Mouse (Mus musculus) thymus, postnatal 4 days (tissue): Measurements from ENCODE around the gene Glis3.

Source experiments
- DNase-seq: peaks from one replicate; pipeline ENCODE4 v3.0.0; 2021

Gene Glis3

DNA sequence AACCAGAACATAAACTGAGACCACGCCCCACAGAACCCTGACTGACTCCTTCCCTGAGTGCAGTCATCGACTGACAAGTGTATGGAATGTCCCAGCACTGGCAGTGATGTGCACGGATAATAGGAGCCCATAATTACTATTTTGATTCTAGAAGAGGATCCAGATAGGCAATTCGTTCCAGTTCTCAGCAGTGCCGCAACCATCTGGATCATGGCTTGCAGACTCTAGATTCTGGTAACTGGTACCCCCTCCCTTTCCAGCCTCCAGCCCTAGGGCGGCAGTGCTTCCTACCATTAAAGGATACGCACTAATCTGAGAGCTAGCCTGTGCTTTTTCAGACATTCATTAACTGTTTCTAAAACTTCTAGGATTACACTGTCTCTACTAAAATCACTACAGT, 24.7 kb downstream of the Glis3 start:
- DNase-seq = no peak

GRCm38 (mm10) chr19:28650836-28651235, 29.0 kb downstream of the Glis3 start:
- no peak for DNase-seq

DNA sequence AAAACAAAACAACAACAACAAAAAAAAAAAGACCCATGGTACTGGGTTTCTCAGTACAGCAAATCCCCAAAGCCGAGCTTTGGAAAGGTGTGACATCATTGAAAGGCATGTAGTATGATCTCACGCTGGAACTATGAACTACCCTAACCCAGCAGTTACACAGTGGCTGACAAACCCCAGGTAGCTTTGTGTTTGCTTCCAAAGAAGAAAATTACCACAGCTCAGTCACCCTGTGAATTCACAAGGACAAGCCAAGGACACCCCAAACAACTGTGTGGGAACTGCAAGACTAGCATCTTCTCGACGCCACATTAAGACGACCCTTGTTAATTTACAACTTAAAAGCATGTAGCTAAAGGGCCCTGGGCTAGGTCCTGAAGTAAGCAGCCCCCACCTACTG, 30.4 kb downstream of the Glis3 start:
- no peak for DNase-seq

DNA sequence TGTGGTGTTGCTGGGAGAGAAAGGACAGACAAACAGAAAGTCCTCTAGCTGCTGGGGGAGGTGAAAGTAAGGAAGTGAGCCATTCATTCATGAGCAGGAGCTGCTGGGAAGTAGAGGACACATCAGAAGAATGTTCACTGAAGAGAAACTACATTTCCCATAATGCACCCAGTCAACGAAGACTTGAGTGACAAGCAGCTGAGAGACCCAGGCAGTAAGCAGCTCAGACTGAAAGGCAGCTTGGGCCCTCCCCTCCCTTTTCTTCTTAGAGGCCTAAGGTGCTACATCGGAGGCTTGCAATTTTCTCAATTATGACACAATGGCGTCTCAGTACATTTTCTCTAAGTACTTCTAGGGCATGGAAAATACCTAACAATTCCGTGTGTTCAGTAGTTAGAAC, 31.0 kb downstream of the Glis3 start:
- DNase-seq = no peak

GRCm38 (mm10) chr19:28647424-28647823, 32.5 kb downstream of the Glis3 start:
- DNase-seq = no peak

DNA sequence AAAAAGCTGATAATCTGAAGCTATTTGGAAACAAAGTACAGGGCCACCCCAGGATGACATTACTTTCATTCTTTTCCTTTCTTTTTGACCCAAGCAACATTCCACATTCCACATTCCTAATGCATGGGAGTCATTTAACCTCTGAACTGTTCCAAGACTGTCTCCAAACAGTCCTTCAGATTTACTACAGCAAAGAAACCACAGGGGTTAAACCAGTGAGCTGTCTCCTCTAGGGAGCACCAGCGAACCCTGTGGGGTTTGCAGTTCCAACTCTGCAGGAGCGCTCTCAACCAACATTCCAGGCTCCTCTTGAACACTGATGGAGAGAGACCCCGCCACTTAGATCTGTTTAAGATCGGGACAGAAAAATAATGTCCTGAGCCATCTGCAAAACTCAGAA, 33.6 kb downstream of the Glis3 start:
- no peak for DNase-seq

- DNase-seq = no peak
Observed at GRCm38 (mm10) chr19:28640861-28641381, 39.0 kb downstream of the Glis3 start.

DNA sequence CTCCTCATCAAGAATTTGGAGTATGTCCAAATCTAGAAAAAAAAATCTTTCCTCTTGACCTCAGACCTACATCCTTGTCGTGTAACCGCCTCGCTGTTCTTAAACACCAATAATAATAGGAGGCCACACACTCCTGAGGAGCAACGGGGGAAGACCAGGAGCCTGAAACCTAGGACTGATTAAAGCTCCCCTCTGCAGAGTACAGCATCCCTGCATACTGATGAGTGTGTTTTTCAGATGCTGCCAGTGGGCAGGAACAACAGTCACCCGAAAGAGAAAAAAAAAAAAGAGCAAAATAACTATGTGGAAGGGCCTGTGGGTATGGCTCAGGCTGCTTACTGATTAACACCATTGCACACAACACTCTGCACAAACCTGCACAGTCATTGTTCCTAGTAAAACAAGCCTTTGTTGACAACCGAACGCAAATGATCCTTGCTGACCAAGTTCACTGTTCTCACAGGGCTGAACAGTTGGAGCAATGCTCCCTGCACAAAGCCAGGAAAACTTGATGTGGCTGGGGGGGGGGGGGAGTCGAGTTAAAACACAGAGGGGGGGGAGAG, 43.8 kb downstream of the Glis3 start:
- DNase-seq = no peak

DNA sequence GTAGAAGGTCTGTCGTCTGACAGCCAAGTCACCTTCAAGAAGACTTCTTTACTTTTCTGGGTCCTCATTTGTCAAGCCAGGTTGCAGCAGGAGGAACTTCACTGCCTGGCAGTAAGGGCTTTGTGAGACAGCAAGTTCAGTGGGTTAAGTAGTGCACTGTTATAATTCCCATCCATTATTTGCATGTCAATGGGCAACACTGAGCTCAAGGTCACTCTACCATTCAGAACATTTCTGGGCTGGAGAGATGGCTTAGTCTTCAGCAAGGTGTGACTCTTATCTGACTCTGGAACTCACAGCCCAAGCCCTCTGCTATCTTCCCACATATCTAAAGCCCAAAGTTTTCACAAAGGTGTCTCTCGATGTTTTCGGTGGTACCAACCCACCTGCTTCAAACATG, 44.9 kb downstream of the Glis3 start:
- no peak for DNase-seq

DNA sequence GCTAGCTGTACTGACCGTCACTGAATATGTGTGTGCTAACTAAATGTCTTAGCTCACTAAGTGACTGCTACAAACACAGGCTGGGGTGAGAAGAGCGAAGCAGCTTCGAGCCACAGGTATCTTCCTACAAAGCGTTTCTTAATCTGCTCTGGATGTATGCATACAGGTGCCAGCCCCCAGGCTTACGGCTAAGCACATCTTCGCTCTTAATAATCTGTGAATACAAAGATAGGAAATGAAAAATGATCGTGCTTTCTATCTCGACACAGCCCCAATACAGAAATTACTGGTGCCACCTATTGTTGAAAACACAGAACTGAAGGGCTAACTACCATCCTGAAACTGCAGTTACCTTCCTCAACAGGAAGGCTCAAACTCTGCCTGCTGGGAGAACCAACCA, 51.5 kb downstream of the Glis3 start:
- DNase-seq = no peak

GRCm38 (mm10) chr19:28626189-28626588, 53.7 kb downstream of the Glis3 start:
- DNase-seq = no peak

- DNase-seq = no peak
Observed at GRCm38 (mm10) chr19:28624571-28624970, 55.3 kb downstream of the Glis3 start.

DNA sequence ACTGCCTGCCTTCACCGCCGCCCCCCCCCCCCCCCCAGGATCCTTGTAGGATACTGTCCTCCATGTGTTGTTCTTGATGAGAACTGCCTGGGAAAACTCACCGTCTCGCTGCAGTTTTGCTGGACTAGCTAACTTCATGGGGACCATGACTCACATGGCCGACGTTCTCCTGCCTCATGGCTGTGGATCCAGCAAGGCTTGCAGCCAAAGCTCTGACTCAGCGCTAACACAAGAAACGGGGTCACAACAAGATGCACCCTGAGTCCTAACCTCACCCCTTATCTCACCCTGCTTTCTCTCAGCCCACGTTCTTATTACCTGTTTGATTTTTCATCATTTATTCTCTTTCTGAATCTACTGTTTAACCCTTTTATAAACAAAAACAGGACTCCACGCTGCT, 56.2 kb downstream of the Glis3 start:
- DNase-seq = no peak

- no peak for DNase-seq
Observed at GRCm38 (mm10) chr19:28621608-28622505, 58.0 kb downstream of the Glis3 start.

- no peak for DNase-seq
Observed at GRCm38 (mm10) chr19:28617736-28618135, 62.1 kb downstream of the Glis3 start.

DNA sequence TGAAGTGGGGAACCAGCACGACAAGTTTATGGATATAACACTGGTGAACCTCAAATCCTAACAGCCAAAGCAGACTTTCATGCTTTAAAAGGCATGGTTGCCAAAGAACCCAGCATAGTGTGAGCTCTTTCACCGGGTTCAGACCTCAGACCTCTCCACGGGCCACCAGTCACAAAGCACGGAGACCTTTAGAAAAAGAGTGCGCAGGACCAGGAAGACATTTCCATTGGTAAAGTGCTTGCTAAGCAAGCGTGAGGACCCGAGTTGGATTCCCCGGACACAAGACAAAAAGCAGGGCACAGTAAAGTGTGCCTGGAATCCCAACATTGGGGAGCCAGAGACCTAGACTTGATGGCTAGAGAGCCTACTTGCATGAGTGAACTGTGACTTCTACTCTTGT, 62.7 kb downstream of the Glis3 start:
- no peak for DNase-seq

- no peak for DNase-seq
Observed at GRCm38 (mm10) chr19:28616487-28616886, 63.4 kb downstream of the Glis3 start.

- DNase-seq = no peak
Observed at GRCm38 (mm10) chr19:28612249-28612648, 67.6 kb downstream of the Glis3 start.

DNA sequence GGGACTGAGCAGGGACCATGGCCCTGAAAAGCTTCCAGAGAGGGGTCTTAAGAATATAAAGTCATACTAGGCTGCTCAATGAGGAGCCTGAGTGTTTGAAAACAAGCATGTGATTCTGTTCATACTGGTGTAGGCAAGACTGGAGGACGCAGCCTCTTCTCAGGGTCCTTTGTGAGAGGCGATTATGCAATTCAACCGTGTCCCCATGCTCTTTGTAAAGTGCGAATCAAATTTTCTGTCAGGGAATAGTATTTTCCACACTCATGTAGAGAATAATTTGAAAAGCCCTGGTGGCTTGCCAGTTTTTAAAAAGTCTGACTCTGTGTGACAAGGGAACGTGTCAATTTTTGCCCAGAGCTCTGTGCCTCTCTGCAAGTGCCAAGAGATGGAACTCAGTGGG, 71.1 kb downstream of the Glis3 start:
- no peak for DNase-seq

DNA sequence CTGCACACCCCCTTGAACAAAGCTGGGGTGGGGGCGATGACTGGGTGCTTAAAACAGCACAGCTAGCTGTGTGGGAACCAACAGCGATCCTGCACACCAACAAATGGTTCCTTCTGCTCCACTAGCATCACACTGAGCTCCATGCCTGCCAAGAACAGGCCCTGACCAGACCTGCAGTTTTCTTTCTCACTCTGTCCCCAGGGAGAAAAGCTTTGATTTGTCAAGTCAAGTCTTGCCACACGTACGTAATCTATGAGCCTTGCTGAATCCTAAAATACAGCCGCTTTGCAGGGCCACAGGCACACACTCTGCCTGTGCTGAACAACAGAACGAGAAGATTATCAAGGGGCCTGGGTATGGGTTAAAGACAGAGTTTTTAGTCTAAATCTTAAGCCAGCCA, 71.6 kb downstream of the Glis3 start:
- DNase-seq = no peak

DNA sequence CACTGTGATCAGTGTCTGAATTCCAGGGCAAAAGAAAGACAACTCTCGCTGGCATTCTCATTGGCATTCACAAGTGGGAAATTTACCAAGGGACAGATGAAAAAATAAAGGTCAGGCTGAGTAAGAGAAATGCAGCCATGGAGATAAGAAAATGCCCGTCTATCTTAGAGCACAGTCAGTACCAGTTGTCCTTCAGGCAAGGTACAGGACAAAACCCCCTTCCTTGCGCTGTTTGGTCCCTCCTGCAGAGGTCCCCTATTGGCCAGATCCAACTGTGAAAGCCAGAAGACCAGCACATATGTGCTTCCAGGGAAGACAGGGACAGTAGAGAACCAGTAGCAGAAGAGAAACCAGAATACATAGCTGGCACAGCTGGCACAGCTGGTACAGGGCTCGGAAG, 79.0 kb downstream of the Glis3 start:
- no peak for DNase-seq

DNA sequence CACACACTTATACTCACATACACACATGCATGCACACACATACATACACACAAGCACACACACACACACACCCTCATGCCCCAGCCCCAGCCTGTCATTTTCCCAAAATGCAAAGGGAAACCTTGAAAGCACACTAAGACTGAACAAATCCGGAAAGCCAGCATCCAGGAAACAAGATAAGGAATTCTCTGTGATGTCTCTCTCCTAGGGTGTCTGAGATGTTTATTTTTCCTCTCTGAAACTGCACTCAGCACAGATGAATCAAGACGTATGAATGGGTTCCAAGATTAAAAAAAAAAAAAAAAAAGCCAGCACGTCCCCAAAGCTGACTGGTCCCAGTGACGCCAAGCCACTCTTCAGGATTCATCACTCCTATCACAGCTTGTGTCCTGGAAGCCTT, 85.7 kb downstream of the Glis3 start:
- no peak for DNase-seq

GRCm38 (mm10) chr19:28592981-28593380, 86.9 kb downstream of the Glis3 start:
- DNase-seq = no peak

- DNase-seq = no peak
Observed at GRCm38 (mm10) chr19:28591736-28592477, 88.0 kb downstream of the Glis3 start.
